Mouse (Mus musculus): ENCODE data around the gene Arhgef18. TPM values are rescaled to one million over a fixed set of nuclear protein-coding genes. Genes with fewer than 3 reads are reported as not detected.

Arhgef18 gene
- polyA plus RNA-seq, 2 experiments, result 9.4 to 23.1 TPM

- H3K27ac ChIP-seq (replicated peaks; ENCODE audit: low read depth, low read length), result peak overlapping the region; percentile 44
- no peaks in the 10 kb centered on the region for H3K27me3 ChIP-seq (ENCODE audit: control insufficient read depth, insufficient read depth, low read length)
- peak; percentile 27 for DNase-seq (ENCODE audit: low spot score)
- 24% methylated on average over 10 of the region's 10 CpGs for WGBS
- ATAC-seq (ENCODE audit: low FRiP score, low read depth), result peak; percentile 74
- H3K36me3 ChIP-seq (ENCODE audit: control insufficient read depth, insufficient read depth, low read length), result no peaks in the 10 kb centered on the region
- H3K9me3 ChIP-seq (ENCODE audit: control insufficient read depth, low read length), result no peaks in the 10 kb centered on the region
- H3K4me3 ChIP-seq (replicated peaks; ENCODE audit: low read length), result no peak overlapping the region
- no peak overlapping the region for H3K4me2 ChIP-seq (replicated peaks; ENCODE audit: low read depth, low read length, severe bottlenecking)
- TF ChIP-seq POLR2A (IDR thresholded peaks at IDR 0.05; ENCODE audit: borderline replicate concordance, extremely low read depth, insufficient read depth, insufficient read length), result no peak
- no peak overlapping the region for H3K9ac ChIP-seq (ENCODE audit: low read depth, low read length, severe bottlenecking)
- H3K4me1 ChIP-seq (ENCODE audit: control insufficient read depth, insufficient read depth, low read length), result peaks cover 18% of the 10 kb centered on the region
These were observed 27.4 kb downstream of the Arhgef18 start for GRCm38 (mm10) chr8:3420105-3420706.

GRCm38 (mm10) chr8:3421507-3421906 is 28.7 kb downstream of the Arhgef18 start:
- WGBS, result 92% methylated on average over 5 of the region's 5 CpGs
- H3K27me3 ChIP-seq (ENCODE audit: control insufficient read depth, insufficient read depth, low read length), result no peaks in the 10 kb centered on the region
- DNase-seq (ENCODE audit: low spot score) (no peak), ATAC-seq (ENCODE audit: low FRiP score, low read depth) (no peak)
- H3K4me2 ChIP-seq (replicated peaks; ENCODE audit: low read depth, low read length, severe bottlenecking), result no peak overlapping the region
- H3K4me3 ChIP-seq (replicated peaks; ENCODE audit: low read length), result no peak overlapping the region
- no peaks in the 10 kb centered on the region for H3K9me3 ChIP-seq (ENCODE audit: control insufficient read depth, low read length)
- TF ChIP-seq POLR2A (IDR thresholded peaks at IDR 0.05; ENCODE audit: borderline replicate concordance, extremely low read depth, insufficient read depth, insufficient read length), result no peak
- H3K36me3 ChIP-seq (ENCODE audit: control insufficient read depth, insufficient read depth, low read length), result no peaks in the 10 kb centered on the region
- no peak overlapping the region for H3K9ac ChIP-seq (ENCODE audit: low read depth, low read length, severe bottlenecking)
- no peak overlapping the region for H3K27ac ChIP-seq (replicated peaks; ENCODE audit: low read depth, low read length)
- H3K4me1 ChIP-seq (ENCODE audit: control insufficient read depth, insufficient read depth, low read length), result peaks cover 18% of the 10 kb centered on the region

- Histone ChIP-seq H3K4me1 (ENCODE audit: control insufficient read depth, insufficient read depth, low read length) (peaks cover 3% of the 10 kb centered on the region), H3K4me3 (replicated peaks; ENCODE audit: low read length) (no peak overlapping the region), H3K9me3 (ENCODE audit: control insufficient read depth, low read length) (no peaks in the 10 kb centered on the region), H3K9ac (ENCODE audit: low read depth, low read length, severe bottlenecking) (no peak overlapping the region), H3K4me2 (replicated peaks; ENCODE audit: low read depth, low read length, severe bottlenecking) (no peak overlapping the region), H3K36me3 (ENCODE audit: control insufficient read depth, insufficient read depth, low read length) (peaks cover 24% of the 10 kb centered on the region), H3K27ac (replicated peaks; ENCODE audit: low read depth, low read length) (no peak overlapping the region), H3K27me3 (ENCODE audit: control insufficient read depth, insufficient read depth, low read length) (no peaks in the 10 kb centered on the region)
- ATAC-seq (ENCODE audit: low FRiP score, low read depth), result no peak
- DNase-seq (ENCODE audit: low spot score), result no peak
- TF ChIP-seq POLR2A (IDR thresholded peaks at IDR 0.05; ENCODE audit: borderline replicate concordance, extremely low read depth, insufficient read depth, insufficient read length), result no peak
- 85% methylated on average over 5 of the region's 5 CpGs for WGBS
These were observed 32.4 kb downstream of the Arhgef18 start for GRCm38 (mm10) chr8:3425217-3425616.

- Histone ChIP-seq H3K27ac (replicated peaks; ENCODE audit: low read depth, low read length) (no peak overlapping the region), H3K9ac (ENCODE audit: low read depth, low read length, severe bottlenecking) (no peak overlapping the region), H3K36me3 (ENCODE audit: control insufficient read depth, insufficient read depth, low read length) (peaks cover 30% of the 10 kb centered on the region), H3K4me2 (replicated peaks; ENCODE audit: low read depth, low read length, severe bottlenecking) (no peak overlapping the region), H3K27me3 (ENCODE audit: control insufficient read depth, insufficient read depth, low read length) (no peaks in the 10 kb centered on the region), H3K4me3 (replicated peaks; ENCODE audit: low read length) (no peak overlapping the region), H3K9me3 (ENCODE audit: control insufficient read depth, low read length) (no peaks in the 10 kb centered on the region), H3K4me1 (ENCODE audit: control insufficient read depth, insufficient read depth, low read length) (no peaks in the 10 kb centered on the region)
- DNase-seq (ENCODE audit: low spot score) (no peak), ATAC-seq (ENCODE audit: low FRiP score, low read depth) (no peak)
- TF ChIP-seq POLR2A (IDR thresholded peaks at IDR 0.05; ENCODE audit: borderline replicate concordance, extremely low read depth, insufficient read depth, insufficient read length), result no peak
- 89% methylated on average over 3 of the region's 3 CpGs for WGBS
These were observed 33.4 kb downstream of the Arhgef18 start for GRCm38 (mm10) chr8:3426211-3426610.

GRCm38 (mm10) chr8:3428426-3428825 is 35.6 kb downstream of the Arhgef18 start:
- no peak for ATAC-seq (ENCODE audit: low FRiP score, low read depth)

More at GRCm38 (mm10) chr8:3428426-3428825, 35.6 kb downstream of the Arhgef18 start:
- H3K9me3 ChIP-seq (ENCODE audit: control insufficient read depth, low read length), result no peaks in the 10 kb centered on the region
- H3K27me3 ChIP-seq (ENCODE audit: control insufficient read depth, insufficient read depth, low read length), result no peaks in the 10 kb centered on the region
- no peak overlapping the region for H3K4me2 ChIP-seq (replicated peaks; ENCODE audit: low read depth, low read length, severe bottlenecking)
- no peak overlapping the region for H3K27ac ChIP-seq (replicated peaks; ENCODE audit: low read depth, low read length)
- no peak for TF ChIP-seq POLR2A (IDR thresholded peaks at IDR 0.05; ENCODE audit: borderline replicate concordance, extremely low read depth, insufficient read depth, insufficient read length)
- H3K9ac ChIP-seq (ENCODE audit: low read depth, low read length, severe bottlenecking), result no peak overlapping the region
- H3K36me3 ChIP-seq (ENCODE audit: control insufficient read depth, insufficient read depth, low read length), result peaks cover 41% of the 10 kb centered on the region
- WGBS, result 60% methylated on average over 2 of the region's 2 CpGs
- peak; percentile 12 for DNase-seq (ENCODE audit: low spot score)
- no peaks in the 10 kb centered on the region for H3K4me1 ChIP-seq (ENCODE audit: control insufficient read depth, insufficient read depth, low read length)
- H3K4me3 ChIP-seq (replicated peaks; ENCODE audit: low read length), result no peak overlapping the region
